Mouse (Mus musculus) embryonic facial prominence, embryonic 11.5 days (tissue): Measurements from ENCODE around the gene Eif5a. TPM values are rescaled to one million over a fixed set of nuclear protein-coding genes. Genes with fewer than 3 reads are reported as not detected.

Experiments
- ATAC-seq: fragments of 200-750 bp; cut with Nextera tagmentation; replicated peaks from 2 replicates; pipeline ENCODE4 v1.8.0; 2017; ENCODE audit warnings: low read depth; ENCODE audit not compliant: insufficient number of reproducible peaks, low FRiP score, low TSS enrichment
- DNase-seq: peaks from one replicate; pipeline ENCODE4 v3.0.0-alpha.2; 2015; ENCODE audit warnings: low spot score
- H3K27ac ChIP-seq: fragments of 300-500 bp; sonication (generic); replicated peaks from 2 replicates; pipeline ENCODE4 v1.5.1; 2014; ENCODE audit warnings: mild to moderate bottlenecking, low read depth, low read length, control low read depth
- H3K27me3 ChIP-seq: fragments of 300-500 bp; sonication (generic); 2 replicates; pipeline ENCODE4 v1.6.1; 2014; ENCODE audit warnings: mild to moderate bottlenecking, low read length, moderate library complexity, mixed read lengths; ENCODE audit not compliant: control insufficient read depth, insufficient read depth
- H3K36me3 ChIP-seq: fragments of 300-500 bp; sonication (generic); replicated peaks from 2 replicates; pipeline ENCODE4 v1.6.1; 2014; ENCODE audit warnings: low read depth, mild to moderate bottlenecking, low read length, moderate library complexity, mixed read lengths; ENCODE audit not compliant: control insufficient read depth, insufficient read depth
- H3K4me1 ChIP-seq: fragments of 300-500 bp; sonication (generic); 2 replicates; pipeline ENCODE4 v1.6.1; 2014; ENCODE audit warnings: low read length, mixed read lengths; ENCODE audit not compliant: control insufficient read depth, insufficient read depth
- H3K4me2 ChIP-seq: fragments of 300-500 bp; sonication (generic); 2 replicates; pipeline ENCODE4 v1.6.1; 2014; ENCODE audit warnings: low read depth, mild to moderate bottlenecking, control low read depth, low read length, moderate library complexity
- H3K4me3 ChIP-seq: fragments of 300-500 bp; sonication (generic); 2 replicates; pipeline ENCODE4 v1.5.1; 2014; ENCODE audit warnings: low read depth, low read length, control low read depth
- H3K9ac ChIP-seq: fragments of 300-500 bp; sonication (generic); replicated peaks from 2 replicates; pipeline ENCODE4 v1.6.1; 2014; ENCODE audit warnings: mild to moderate bottlenecking, control low read depth, low read length
- H3K9me3 ChIP-seq: fragments of 300-500 bp; sonication (generic); replicated peaks from 2 replicates; pipeline ENCODE4 v1.6.1; 2016; ENCODE audit warnings: mild to moderate bottlenecking, low read length, inconsistent platforms, mixed read lengths; ENCODE audit not compliant: control insufficient read depth
- WGBS: fragments of 180-500 bp; shearing (Covaris S2); extraction: QIAGEN DNeasy Blood & Tissue Kit; methylation state at CpG from one replicate; pipeline ENCODE4 v1.1.7; 2014; 5-methylcytosine and 5-hydroxymethylcytosine counted together
- polyA plus RNA-seq: library from polyadenylated mRNA; unstranded; fragments of >200 nt; fragmentation: Nextera tagmentation; extraction: Ambion mirVana; gene quantifications from 2 replicates; pipeline ENCODE4 v1.2.1, GENCODE M21; 2014

Gene Eif5a
- polyA plus RNA-seq, 1 experiment from 2014 or later = 2,030 TPM

GRCm38 (mm10) chr11:69927501-69927900 lies 5.7 kb upstream of the Eif5a start:
- Histone ChIP-seq H3K27ac (no peak overlapping the region), H3K4me2 (no peak overlapping the region), H3K27me3 (no peaks in the 10 kb centered on the region), H3K9me3 (no peaks in the 10 kb centered on the region), H3K36me3 (no peaks in the 10 kb centered on the region), H3K4me3 (no peak overlapping the region), H3K4me1 (no peaks in the 10 kb centered on the region), H3K9ac (no peak overlapping the region)
- no peak for ATAC-seq
- DNase-seq = no peak
- 97% methylated on average over 2 of the region's 2 CpGs for WGBS

DNA sequence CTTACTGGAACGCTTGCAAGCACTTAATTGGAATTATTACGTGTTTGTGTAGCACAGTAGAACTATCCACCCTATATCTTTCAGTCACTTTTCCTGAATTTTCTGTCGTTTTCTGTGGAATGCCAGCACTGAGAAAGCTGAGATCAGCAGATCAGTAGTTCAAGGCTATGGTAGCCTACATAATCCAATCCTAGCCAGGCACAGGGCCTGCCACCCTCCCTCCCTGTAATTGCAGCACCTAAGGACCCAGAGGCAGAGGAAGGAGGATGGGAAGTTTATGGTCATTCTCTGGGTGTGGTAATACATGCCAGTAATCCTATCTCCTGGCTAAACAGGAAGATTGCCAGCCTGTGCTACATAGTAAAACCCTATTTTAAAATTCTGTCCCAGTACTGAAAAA lies 1.0 kb upstream of the Eif5a start:
- Histone ChIP-seq H3K27ac (no peak overlapping the region), H3K27me3 (no peaks in the 10 kb centered on the region), H3K9ac (no peak overlapping the region), H3K4me2 (no peak overlapping the region), H3K36me3 (peaks cover 2% of the 10 kb centered on the region; the same call in 1 of the 2 replicates), H3K4me3 (no peak overlapping the region), H3K4me1 (peaks cover 5% of the 10 kb centered on the region; the same call in 1 of the 2 replicates), H3K9me3 (no peaks in the 10 kb centered on the region)
- ATAC-seq = no peak
- no peak for DNase-seq
- 60% methylated on average over 3 of the region's 3 CpGs for WGBS

- H3K4me1 ChIP-seq = peaks cover 5% of the 10 kb centered on the region; the same call in 1 of the 2 replicates
- no peaks in the 10 kb centered on the region for H3K9me3 ChIP-seq
- peak overlapping the region; percentile 77 for H3K9ac ChIP-seq
- peaks cover 8% of the 10 kb centered on the region for H3K36me3 ChIP-seq
- H3K4me3 ChIP-seq = peak overlapping the region; percentile 97
- peak overlapping the region; percentile 61 for H3K4me2 ChIP-seq
- H3K27ac ChIP-seq = peak overlapping the region; percentile 94
- 4% methylated on average over 12 of the region's 12 CpGs for WGBS
- H3K27me3 ChIP-seq = no peaks in the 10 kb centered on the region
- ATAC-seq (no peak), DNase-seq (peak; percentile 20)
Observed at GRCm38 (mm10) chr11:69922012-69922756, 426 bp upstream of the Eif5a start.

DNA sequence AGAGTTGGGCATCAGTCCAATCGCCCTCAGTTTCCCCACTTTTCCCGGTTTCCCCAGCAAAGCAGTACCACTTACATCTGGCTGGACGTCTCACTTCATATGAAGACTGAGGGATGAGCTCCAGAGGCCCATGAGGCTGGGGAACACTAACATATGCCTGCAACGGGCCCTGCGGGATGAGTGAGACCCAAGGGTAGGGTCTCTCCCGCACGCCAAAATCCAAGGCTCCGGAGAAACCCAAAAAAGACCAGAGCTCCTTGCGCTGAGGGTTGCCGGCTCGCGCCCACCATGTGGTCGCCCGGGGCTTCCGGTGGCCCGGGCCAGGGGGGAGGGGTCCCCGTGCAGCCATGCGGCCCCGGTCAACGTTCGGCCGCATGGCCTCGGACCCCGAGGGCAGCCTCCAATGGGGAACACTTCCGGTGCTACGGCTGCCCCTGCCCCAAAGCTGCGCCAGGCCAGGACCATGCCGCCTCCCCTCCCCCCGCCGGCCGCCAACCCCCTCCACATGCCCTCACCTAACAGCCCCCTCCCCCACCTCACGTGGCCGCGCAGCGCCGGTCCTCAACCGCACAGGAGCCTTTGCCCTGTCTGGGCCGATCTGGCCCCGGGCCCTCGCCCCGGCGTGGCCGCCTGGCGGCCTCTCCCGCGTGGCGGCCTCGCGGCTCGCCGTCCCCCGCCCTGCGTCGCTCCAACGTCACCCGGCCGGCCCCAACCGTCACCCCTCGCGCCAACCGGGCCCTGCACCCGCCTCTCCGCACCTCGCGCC lies 1.3 kb downstream of the Eif5a start:
- under 1% methylated on average over 52 of the region's 65 CpGs for WGBS
- H3K36me3 ChIP-seq = peaks cover 16% of the 10 kb centered on the region
- ATAC-seq (peak; percentile 6), DNase-seq (peak; percentile 55)
- H3K4me2 ChIP-seq = peak overlapping the region; percentile 82
- no peaks in the 10 kb centered on the region for H3K27me3 ChIP-seq
- H3K4me3 ChIP-seq = peak overlapping the region; percentile 97
- H3K27ac ChIP-seq = peak overlapping the region; percentile 89
- H3K9me3 ChIP-seq = no peaks in the 10 kb centered on the region
- peaks cover 8% of the 10 kb centered on the region; the same call in 1 of the 2 replicates for H3K4me1 ChIP-seq
- H3K9ac ChIP-seq = peak overlapping the region; percentile 96

DNA sequence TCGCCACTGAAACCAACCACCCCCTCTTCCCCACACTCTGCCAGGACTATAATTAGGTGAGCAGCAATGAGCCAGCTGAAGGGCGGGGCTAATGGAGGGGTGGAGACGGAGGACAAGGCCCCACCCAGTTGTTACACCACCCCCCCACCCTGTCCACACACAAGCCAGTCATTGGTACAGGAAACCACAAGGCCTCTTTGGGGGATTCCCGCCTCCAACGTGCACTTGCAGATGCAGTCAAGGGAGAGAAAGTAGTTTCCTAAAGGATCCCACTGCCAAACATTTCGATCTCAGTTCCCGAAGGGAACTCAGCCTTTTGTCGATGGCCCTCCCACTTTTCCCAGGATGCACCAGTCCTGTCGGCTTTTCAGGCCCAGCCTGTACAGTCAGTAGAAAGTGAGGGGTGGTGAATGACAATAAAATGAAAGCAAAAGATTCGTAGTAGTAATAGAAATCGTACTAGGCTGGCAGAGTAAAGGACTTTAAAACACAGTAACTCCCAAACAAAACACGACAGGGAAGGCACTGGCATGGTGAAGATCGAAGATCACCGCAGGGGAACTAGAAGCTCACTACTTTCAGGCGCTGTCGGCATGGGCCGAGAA lies 2.0 kb downstream of the Eif5a start:
- Histone ChIP-seq H3K36me3 (peaks cover 22% of the 10 kb centered on the region), H3K27ac (peak overlapping the region; percentile 89), H3K9ac (peak overlapping the region; percentile 96), H3K27me3 (no peaks in the 10 kb centered on the region), H3K4me1 (peaks cover 11% of the 10 kb centered on the region), H3K9me3 (no peaks in the 10 kb centered on the region), H3K4me2 (peak overlapping the region; percentile 82), H3K4me3 (peak overlapping the region; percentile 97)
- WGBS = 1% methylated on average over 17 of the region's 17 CpGs
- DNase-seq = peak; percentile 75
- no peak for ATAC-seq

DNA sequence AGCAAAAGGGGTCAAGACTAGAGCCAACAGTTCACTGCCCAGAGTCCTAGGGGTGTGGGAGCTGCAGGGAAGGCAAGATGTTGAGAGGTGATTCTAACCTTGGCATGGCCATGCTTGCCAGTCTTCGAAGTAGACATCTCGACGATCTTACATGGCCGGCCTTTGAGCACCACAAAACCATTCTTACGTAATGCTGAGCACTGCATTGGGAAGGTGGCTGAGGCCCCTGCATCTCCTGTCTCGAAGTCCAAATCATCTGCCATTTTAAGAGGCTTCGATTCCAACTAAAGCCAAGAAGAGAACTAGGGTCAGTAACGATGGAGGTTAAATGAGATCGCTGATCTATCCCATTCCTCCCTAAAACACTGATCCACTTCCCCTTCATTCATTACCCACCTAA lies 2.7 kb downstream of the Eif5a start:
- 84% methylated on average over 9 of the region's 9 CpGs for WGBS
- Histone ChIP-seq H3K4me2 (peak overlapping the region; percentile 82), H3K4me3 (peak overlapping the region; percentile 97), H3K9me3 (no peaks in the 10 kb centered on the region), H3K27ac (no peak overlapping the region), H3K27me3 (no peaks in the 10 kb centered on the region), H3K4me1 (peaks cover 12% of the 10 kb centered on the region), H3K36me3 (peaks cover 22% of the 10 kb centered on the region), H3K9ac (peak overlapping the region; percentile 11; the same call in 1 of the 2 replicates)
- ATAC-seq (no peak), DNase-seq (no peak)

DNA sequence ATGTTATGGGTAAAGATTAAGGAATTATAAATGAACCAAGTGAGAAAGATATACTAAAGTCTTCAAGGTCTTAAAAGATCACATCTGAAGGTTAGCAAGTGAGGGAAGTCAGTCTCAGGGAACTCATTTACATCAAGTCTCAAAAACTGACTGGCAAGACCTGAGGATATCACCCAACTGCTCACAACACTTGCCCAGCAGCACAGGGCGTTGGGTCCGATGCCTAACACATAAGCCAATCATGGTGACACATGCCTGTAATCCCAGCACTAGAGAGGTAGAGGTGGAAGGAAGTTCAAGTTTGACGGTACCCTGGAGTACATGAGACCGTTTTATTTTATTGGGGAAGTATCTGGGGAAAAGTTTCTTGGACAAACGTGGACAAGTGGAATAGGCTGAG lies 3.6 kb downstream of the Eif5a start:
- H3K4me2 ChIP-seq = no peak overlapping the region
- no peaks in the 10 kb centered on the region for H3K27me3 ChIP-seq
- 85% methylated on average over 5 of the region's 5 CpGs for WGBS
- DNase-seq = no peak
- no peaks in the 10 kb centered on the region for H3K9me3 ChIP-seq
- H3K4me3 ChIP-seq = no peak overlapping the region
- no peak overlapping the region for H3K9ac ChIP-seq
- peaks cover 22% of the 10 kb centered on the region for H3K36me3 ChIP-seq
- H3K4me1 ChIP-seq = peaks cover 12% of the 10 kb centered on the region
- H3K27ac ChIP-seq = no peak overlapping the region
- no peak for ATAC-seq
